Mouse (Mus musculus) myocyte (in vitro differentiated cells): ENCODE results near the gene Abhd8. TPM values are rescaled to one million over a fixed set of nuclear protein-coding genes. Genes with fewer than 3 reads are reported as not detected.
A peak's percentile ranks its signal among the peaks of the same experiment; 100 is the strongest.

ENCODE experiments used
- H3K27me3 ChIP-seq: one replicate; pipeline ENCODE4 v1.6.1; 2011; ENCODE audit not compliant: control insufficient read depth, insufficient read depth, insufficient read length
- H3K36me3 ChIP-seq: one replicate; pipeline ENCODE4 v1.6.1; 2011; ENCODE audit not compliant: control insufficient read depth, insufficient read depth
- H3K4me2 ChIP-seq: one replicate; pipeline ENCODE4 v1.6.1; 2011; ENCODE audit warnings: low read depth, control low read depth
- H3K4me3 ChIP-seq: one replicate; pipeline ENCODE4 v1.5.1; 2011; ENCODE audit warnings: mild to moderate bottlenecking, control low read depth, moderate library complexity
- H3K79me2 ChIP-seq: one replicate; pipeline ENCODE4 v1.6.1; 2011; ENCODE audit not compliant: control insufficient read depth, insufficient read depth
- H3ac ChIP-seq: one replicate; pipeline ENCODE4 v1.6.1; 2011; ENCODE audit not compliant: control insufficient read depth, insufficient read length
- CEBPB ChIP-seq: IDR thresholded peaks from 2 replicates; pipeline ENCODE4 v1.6.1; 2011; ENCODE audit warnings: mild to moderate bottlenecking, moderate library complexity; ENCODE audit not compliant: poor library complexity, insufficient read depth, severe bottlenecking
- E2F4 ChIP-seq: IDR thresholded peaks from one replicate; pipeline ENCODE4 v1.6.1; 2011; ENCODE audit warnings: mild to moderate bottlenecking, control low read depth, moderate library complexity; ENCODE audit not compliant: insufficient read depth
- MAX ChIP-seq: IDR thresholded peaks from one replicate; pipeline ENCODE4 v1.6.1; 2011; ENCODE audit warnings: low read depth, mild to moderate bottlenecking, control low read depth
- MYOD1 ChIP-seq, 3 experiments: IDR thresholded peaks; one replicate each; pipeline ENCODE4 v1.6.1; 2011; ENCODE audit warnings: control low read depth in 2 of 3, low read depth in 2 of 3, mild to moderate bottlenecking in 2 of 3, moderate library complexity in 1 of 3; ENCODE audit not compliant: insufficient read length in 2 of 3, control insufficient read depth in 1 of 3
- MYOG ChIP-seq, 3 experiments: IDR thresholded peaks; one replicate each; pipeline ENCODE4 v1.6.1; 2011; ENCODE audit warnings: control low read depth in 2 of 3, low read depth in 2 of 3, mild to moderate bottlenecking in 2 of 3; ENCODE audit not compliant: insufficient read length in 2 of 3, control insufficient read depth in 1 of 3, insufficient read depth in 1 of 3
- POLR2A ChIP-seq: IDR thresholded peaks from one replicate; pipeline ENCODE4 v1.6.1; 2011; ENCODE audit warnings: low read depth, mild to moderate bottlenecking, control low read depth, moderate library complexity; ENCODE audit not compliant: insufficient read length
- POLR2AphosphoS2 ChIP-seq: IDR thresholded peaks from one replicate; pipeline ENCODE4 v1.6.1; 2011; ENCODE audit warnings: low read depth, control low read depth; ENCODE audit not compliant: insufficient read length
- REST ChIP-seq: IDR thresholded peaks from one replicate; pipeline ENCODE4 v1.6.1; 2011; ENCODE audit warnings: mild to moderate bottlenecking, control low read depth, moderate library complexity; ENCODE audit not compliant: insufficient read depth, insufficient read length
- SRF ChIP-seq: IDR thresholded peaks from one replicate; pipeline ENCODE4 v1.6.1; 2011; ENCODE audit warnings: low read depth; ENCODE audit not compliant: control insufficient read depth, insufficient read length
- TCF12 ChIP-seq: IDR thresholded peaks from one replicate; pipeline ENCODE4 v1.6.1; 2011; ENCODE audit warnings: mild to moderate bottlenecking, control low read depth; ENCODE audit not compliant: poor library complexity, insufficient read depth, severe bottlenecking
- TCF3 ChIP-seq: IDR thresholded peaks from one replicate; pipeline ENCODE4 v1.6.1; 2011; ENCODE audit warnings: low read depth, control low read depth; ENCODE audit not compliant: insufficient read length
- USF1 ChIP-seq: IDR thresholded peaks from one replicate; pipeline ENCODE4 v1.6.1; 2011; ENCODE audit warnings: low read depth, mild to moderate bottlenecking, control low read depth, moderate library complexity
- polyA plus RNA-seq: library from polyadenylated mRNA; unstranded; fragments of >200 nt; fragmentation: generic; extraction: Trizol; gene quantifications from one replicate; pipeline ENCODE4 v1.2.1, GENCODE M21; 2012; ENCODE audit warnings: missing spikeins

The Abhd8 gene
- polyA plus RNA-seq, 1 experiment: 67.0 TPM

GRCm38 (mm10) chr8:71497077-71497645, 33.7 kb upstream of the Abhd8 start:
- H3K36me3 ChIP-seq: no peaks in the 10 kb centered on the region
- H3ac ChIP-seq: no peak overlapping the region
- TF ChIP-seq E2F4 (no peak), POLR2AphosphoS2 (peak; percentile 27)
- H3K79me2 ChIP-seq: no peaks in the 10 kb centered on the region
- H3K4me3 ChIP-seq: no peak overlapping the region
- peak overlapping the region; percentile 62 for H3K4me2 ChIP-seq
- H3K27me3 ChIP-seq: no peaks in the 10 kb centered on the region

DNA sequence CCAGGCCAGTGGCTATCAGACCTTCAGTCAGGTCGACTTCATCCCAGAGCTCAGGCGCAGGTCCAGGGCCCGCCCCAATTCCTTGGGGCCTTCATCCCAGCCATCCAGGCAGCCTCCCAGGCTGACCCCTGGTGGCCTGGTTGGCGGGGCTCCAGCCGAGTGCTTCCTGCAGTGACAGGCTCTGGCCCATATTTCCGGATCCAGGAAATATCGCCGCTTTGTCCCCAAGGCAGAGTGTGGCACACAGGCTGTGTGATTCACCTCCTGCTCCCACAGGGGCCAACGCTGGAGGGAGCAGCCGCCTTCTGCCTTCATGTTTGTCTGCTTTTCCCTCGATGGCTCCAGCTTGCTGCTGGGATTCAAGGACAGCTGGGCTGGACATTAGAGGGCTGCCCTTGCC, 33.0 kb upstream of the Abhd8 start:
- no peak overlapping the region for H3ac ChIP-seq
- H3K36me3 ChIP-seq: no peaks in the 10 kb centered on the region
- no peak for TF ChIP-seq TCF12
- TF ChIP-seq CEBPB: no peak
- peak in 2 of 3 experiments; percentile 2 to 22 for TF ChIP-seq MYOD1 (IDR thresholded peaks at IDR 0.05; ENCODE audit: control insufficient read depth in 1 of 3, insufficient read length in 2 of 3, low read depth in 2 of 3)
- TF ChIP-seq SRF: no peak
- no peak for TF ChIP-seq MYOG (IDR thresholded peaks at IDR 0.05; ENCODE audit: control insufficient read depth in 1 of 3, insufficient read depth in 1 of 3, insufficient read length in 2 of 3, low read depth in 2 of 3)
- no peak for TF ChIP-seq TCF3
- no peak for TF ChIP-seq REST
- TF ChIP-seq E2F4: no peak
- no peak for TF ChIP-seq MAX
- TF ChIP-seq POLR2AphosphoS2: peak; percentile 52
- peak; percentile 35 for TF ChIP-seq POLR2A
- no peak for TF ChIP-seq USF1
- peak overlapping the region; percentile 62 for H3K4me2 ChIP-seq
- no peak overlapping the region for H3K4me3 ChIP-seq
- H3K79me2 ChIP-seq: no peaks in the 10 kb centered on the region
- H3K27me3 ChIP-seq: no peaks in the 10 kb centered on the region

GRCm38 (mm10) chr8:71495811-71496210, 32.4 kb upstream of the Abhd8 start:
- Histone ChIP-seq H3K79me2 (no peaks in the 10 kb centered on the region), H3ac (no peak overlapping the region), H3K4me2 (peak overlapping the region; percentile 62), H3K27me3 (no peaks in the 10 kb centered on the region), H3K36me3 (no peaks in the 10 kb centered on the region), H3K4me3 (no peak overlapping the region)
- no peak for TF ChIP-seq MAX
- TF ChIP-seq USF1: no peak

- Histone ChIP-seq H3K27me3 (no peaks in the 10 kb centered on the region), H3K79me2 (no peaks in the 10 kb centered on the region), H3K4me2 (peak overlapping the region; percentile 62), H3K4me3 (no peak overlapping the region), H3K36me3 (no peaks in the 10 kb centered on the region), H3ac (no peak overlapping the region)
- TF ChIP-seq MAX (no peak), MYOG (IDR thresholded peaks at IDR 0.05; ENCODE audit: control insufficient read depth in 1 of 3, insufficient read depth in 1 of 3, insufficient read length in 2 of 3, low read depth in 2 of 3) (peak in 2 of 3 experiments; percentile 33 to 76), POLR2A (no peak), POLR2AphosphoS2 (no peak), E2F4 (no peak), REST (no peak), MYOD1 (IDR thresholded peaks at IDR 0.05; ENCODE audit: control insufficient read depth in 1 of 3, insufficient read length in 2 of 3, low read depth in 2 of 3) (peak in 2 of 3 experiments; percentile 46 to 51), USF1 (no peak), TCF3 (no peak)
These were observed 31.6 kb upstream of the Abhd8 start for GRCm38 (mm10) chr8:71495039-71495438.

DNA sequence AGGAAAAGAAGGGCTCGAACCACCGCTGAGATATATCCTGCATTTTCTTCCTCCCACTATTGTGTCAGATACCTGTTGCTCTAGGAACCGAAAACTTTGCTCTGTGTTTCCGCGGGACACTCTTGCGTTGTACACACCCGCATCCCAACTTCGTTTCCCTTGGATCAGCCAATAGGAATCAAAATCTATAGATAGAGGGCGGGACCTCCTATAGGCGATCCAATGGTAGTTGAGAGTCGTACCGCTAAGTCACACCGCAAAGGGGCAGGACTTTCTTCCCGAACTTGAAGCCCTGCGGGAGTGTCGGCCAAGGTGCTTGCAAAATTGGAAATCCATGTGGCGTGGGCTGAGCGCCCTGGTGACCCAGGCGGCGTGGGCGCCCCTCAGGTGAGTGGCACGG, 25.0 kb upstream of the Abhd8 start:
- peak overlapping the region; percentile 67 for H3ac ChIP-seq
- H3K79me2 ChIP-seq: no peaks in the 10 kb centered on the region
- no peak for TF ChIP-seq REST
- no peak for TF ChIP-seq MYOD1 (IDR thresholded peaks at IDR 0.05; ENCODE audit: control insufficient read depth in 1 of 3, insufficient read length in 2 of 3, low read depth in 2 of 3)
- no peak for TF ChIP-seq TCF3
- peak; percentile 61 for TF ChIP-seq POLR2A
- TF ChIP-seq MAX: no peak
- TF ChIP-seq MYOG (IDR thresholded peaks at IDR 0.05; ENCODE audit: control insufficient read depth in 1 of 3, insufficient read depth in 1 of 3, insufficient read length in 2 of 3, low read depth in 2 of 3): no peak
- TF ChIP-seq POLR2AphosphoS2: peak; percentile 80
- TF ChIP-seq SRF: no peak
- TF ChIP-seq TCF12: no peak

More for the DNA sequence above, 25.0 kb upstream of the Abhd8 start:
- Histone ChIP-seq H3K36me3 (no peaks in the 10 kb centered on the region), H3K4me2 (peak overlapping the region; percentile 81), H3K4me3 (peak overlapping the region; percentile 47), H3K27me3 (no peaks in the 10 kb centered on the region)
